10 mouse cellular contexts compared by ENCODE assay signal in the genomic region with DNA sequence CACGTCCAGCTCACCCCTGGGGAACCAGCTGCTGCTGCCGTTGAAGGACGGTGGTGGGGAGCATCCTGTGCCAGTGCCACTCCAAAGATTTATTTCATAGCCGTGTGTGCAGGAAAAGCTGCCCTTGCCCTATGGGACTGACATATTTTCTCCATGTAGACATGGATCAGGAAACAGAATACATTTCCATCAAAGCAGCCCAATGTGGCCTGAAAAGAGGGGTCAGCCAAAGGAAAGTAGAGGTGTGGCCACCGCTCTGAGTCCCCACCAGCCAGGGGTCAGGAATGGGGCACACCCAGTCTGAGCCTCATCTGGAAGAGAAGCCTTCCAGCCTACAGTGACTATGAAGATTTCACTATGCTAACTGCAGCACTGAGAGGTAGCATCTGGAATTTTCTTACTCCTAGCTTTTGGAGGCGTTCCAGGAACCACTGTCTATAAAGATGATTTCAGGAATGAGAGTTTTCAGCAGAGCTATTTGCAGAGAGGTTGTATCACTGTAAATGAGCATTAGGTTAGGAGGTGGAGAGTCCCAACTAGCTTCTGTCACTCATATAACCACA.
DNase-seq lines count a peak whose midpoint lies in the region; TF ChIP-seq lines count a peak whose summit lies in the region.
"Had no signal": no experiment of that assay in that cellular context is flagged by ENCODE, and none has a peak within 500 bp of the region (broad histone marks: within the 10 kb centered on the region; RNA-seq: fewer than 3 reads in every experiment).

No protein-coding gene starts in this region.

- intact Hi-C loops in heart, postnatal 14 days (cut with DNase I): no loop called here

- peak; percentile 36 for DNase-seq in kidney, adult 2 months
- DNase-seq in kidney, adult 18-20 months: no peak
- peak; percentile 8 for DNase-seq in adrenal gland, postnatal 25 days
- DNase-seq in heart, postnatal 14 days: peak; percentile 6 to 23
- DNase-seq in lung, postnatal 36 days: peak; percentile 4
- no peak for DNase-seq in layer of hippocampus, adult 2 months (ENCODE audit: low spot score in 2 of 2)
- DNase-seq in natural killer cell, adult 2 months (ENCODE audit: low spot score in 2 of 2): no peak
- DNase-seq in right cerebral cortex, postnatal 10 days (ENCODE audit: low spot score in 2 of 2): no peak
- DNase-seq: cerebellum, postnatal 10 days had no signal

- H3K36me3 ChIP-seq in kidney, adult 2 months (ENCODE audit: control insufficient read depth, insufficient read depth, low read length): no peaks in the 10 kb centered on the region
- H3K36me3 ChIP-seq: midbrain, embryonic 10.5 days had no signal

- H3K4me3 ChIP-seq in kidney, adult 2 months (ENCODE audit: insufficient read depth, low read depth, low read length): no peak overlapping the region
- no peak overlapping the region for H3K4me3 ChIP-seq in layer of hippocampus, adult 2 months
- H3K4me3 ChIP-seq: midbrain, embryonic 10.5 days had no signal

- TF ChIP-seq CTCF in kidney, adult 2 months (conservative IDR thresholded peaks at IDR 0.05; ENCODE audit: insufficient read depth, insufficient read length, low read depth, low read length): no peak
- no peak for TF ChIP-seq CTCF in layer of hippocampus, adult 2 months (conservative IDR thresholded peaks at IDR 0.05)

- 25% methylated on average over 6 of the region's 6 CpGs for WGBS in kidney, adult 2 months

- no peak overlapping the region for H3K27ac ChIP-seq in kidney, adult 2 months (ENCODE audit: insufficient read depth, low read depth, low read length)
- H3K27ac ChIP-seq in layer of hippocampus, adult 2 months: no peak overlapping the region
- H3K27ac ChIP-seq: midbrain, embryonic 10.5 days had no signal

- H3K27me3 ChIP-seq in kidney, adult 2 months (replicated peaks; ENCODE audit: control insufficient read depth, insufficient read depth, low read length): no peaks in the 10 kb centered on the region

- no peaks in the 10 kb centered on the region for H3K4me1 ChIP-seq in kidney, adult 2 months (ENCODE audit: control insufficient read depth, insufficient read depth, low read length)

- TF ChIP-seq POLR2A in kidney, adult 2 months (IDR thresholded peaks at IDR 0.05; ENCODE audit: low read depth, low read length): no peak

Comparison
In these comparisons a context has a peak if more than half of its experiments do, and no peak if none do; other contexts are left out.
1. DNase-seq: peak in kidney, adult 2 months (single experiment), adrenal gland, postnatal 25 days (single experiment), heart, postnatal 14 days (2 of 2) and lung, postnatal 36 days (single experiment); none in kidney, adult 18-20 months (single experiment), layer of hippocampus, adult 2 months (0 of 2), natural killer cell, adult 2 months (0 of 2) and right cerebral cortex, postnatal 10 days (0 of 2).